Mouse (Mus musculus) G1E (cell line): ENCODE results near the gene Mical3. TPM values are rescaled to one million over a fixed set of nuclear protein-coding genes. Genes with fewer than 3 reads are reported as not detected.

Experiments used
- ATAC-seq: 2 replicates; pipeline ENCODE4 v1.8.0; 2016; ENCODE audit warnings: mild to moderate bottlenecking; ENCODE audit not compliant: insufficient number of reproducible peaks, poor library complexity, low FRiP score, severe bottlenecking; ENCODE audit errors: extremely low read depth
- DNase-seq: peaks from one replicate; pipeline ENCODE4 v3.0.0; 2012; ENCODE audit warnings: low spot score
- H3K27me3 ChIP-seq: 2 replicates; pipeline ENCODE4 v1.6.1; 2012; ENCODE audit warnings: mild to moderate bottlenecking, low read length, inconsistent platforms; ENCODE audit not compliant: insufficient read depth
- H3K36me3 ChIP-seq: replicated peaks from 2 replicates; pipeline ENCODE3; 2012; ENCODE audit warnings: mild to moderate bottlenecking, inconsistent platforms
- H3K4me1 ChIP-seq: 2 replicates; pipeline ENCODE4 v1.6.1; 2012; ENCODE audit warnings: low read depth, low read length, inconsistent platforms, mixed read lengths; ENCODE audit not compliant: insufficient read depth
- H3K4me3 ChIP-seq: 2 replicates; pipeline ENCODE4 v1.5.1; 2012; ENCODE audit warnings: low read depth, mild to moderate bottlenecking, inconsistent platforms, low read length, moderate library complexity, mixed read lengths
- H3K9me3 ChIP-seq: replicated peaks from 2 replicates; pipeline ENCODE4 v1.6.1; 2012; ENCODE audit warnings: inconsistent platforms
- CTCF ChIP-seq: IDR thresholded peaks from 2 replicates; pipeline ENCODE4 v1.5.1; 2012; ENCODE audit warnings: low read depth, low read length, inconsistent platforms, mixed read lengths
- GATA1 ChIP-seq: IDR thresholded peaks from 2 replicates; pipeline ENCODE4 v1.6.1; 2012; ENCODE audit warnings: borderline replicate concordance, low read length, inconsistent platforms, mixed read lengths
- GATA2 ChIP-seq: IDR thresholded peaks from 2 replicates; pipeline ENCODE4 v1.6.1; 2012; ENCODE audit warnings: low read depth, low read length, inconsistent platforms, borderline replicate concordance
- POLR2AphosphoS5 ChIP-seq: IDR thresholded peaks from 2 replicates; pipeline ENCODE4 v1.6.1; 2012; ENCODE audit warnings: low read depth, low read length, inconsistent platforms; ENCODE audit not compliant: insufficient replicate concordance
- TAL1 ChIP-seq: conservative IDR thresholded peaks from 2 replicates; pipeline ENCODE4 v1.6.1; 2012; ENCODE audit warnings: low read depth, low read length, inconsistent platforms, mixed read lengths
- polyA plus RNA-seq: library from polyadenylated mRNA; stranded (reverse); fragments of >175 nt; gene quantifications from 2 replicates; pipeline ENCODE4 v1.2.3, GENCODE M21; 2012
- total RNA-seq, 2 experiments: library from RNA; stranded (forward) in 1 of 2; stranded (reverse) in 1 of 2; fragments of 200-1000 nt in 1 of 2; fragments of >200 nt in 1 of 2; fragmentation: Nextera tagmentation in 1 of 2; gene quantifications; 2 replicates each; pipeline ENCODE4 v1.2.3; 2014 to 2017

The Mical3 gene
- total and polyA plus RNA-seq, 3 experiments: 20.9 to 109 (median 38.1) TPM

DNA sequence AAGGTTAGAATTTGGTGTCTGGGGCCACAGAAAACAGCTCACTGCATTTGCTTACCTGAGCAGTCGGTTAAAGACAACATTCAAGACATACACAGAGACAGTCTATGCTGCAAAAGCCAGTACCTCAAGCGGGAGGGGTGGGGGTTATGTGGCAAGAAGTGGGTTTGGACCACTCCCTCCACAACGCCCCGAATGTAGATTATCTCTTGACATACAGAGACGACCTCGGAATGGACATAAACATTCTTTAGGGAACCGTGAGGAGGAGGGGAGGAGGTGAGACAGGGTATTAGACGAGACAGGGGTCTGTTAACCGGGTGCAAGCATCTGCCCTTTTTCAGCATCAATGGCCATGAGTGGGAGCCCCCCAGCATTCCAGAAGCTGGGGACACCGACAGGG lies 187.2 kb downstream of the Mical3 start:
- H3K9me3 ChIP-seq: no peaks in the 10 kb centered on the region
- ATAC-seq (no peak), DNase-seq (no peak)
- H3K27me3 ChIP-seq: no peaks in the 10 kb centered on the region
- no peak overlapping the region for H3K4me3 ChIP-seq
- TF ChIP-seq CTCF: no peak
- TF ChIP-seq TAL1: no peak
- no peak for TF ChIP-seq GATA2
- TF ChIP-seq POLR2AphosphoS5: no peak
- TF ChIP-seq GATA1: no peak
- peaks cover 10% of the 10 kb centered on the region; the same call in 1 of the 2 replicates for H3K4me1 ChIP-seq
- peaks cover 93% of the 10 kb centered on the region for H3K36me3 ChIP-seq

DNA sequence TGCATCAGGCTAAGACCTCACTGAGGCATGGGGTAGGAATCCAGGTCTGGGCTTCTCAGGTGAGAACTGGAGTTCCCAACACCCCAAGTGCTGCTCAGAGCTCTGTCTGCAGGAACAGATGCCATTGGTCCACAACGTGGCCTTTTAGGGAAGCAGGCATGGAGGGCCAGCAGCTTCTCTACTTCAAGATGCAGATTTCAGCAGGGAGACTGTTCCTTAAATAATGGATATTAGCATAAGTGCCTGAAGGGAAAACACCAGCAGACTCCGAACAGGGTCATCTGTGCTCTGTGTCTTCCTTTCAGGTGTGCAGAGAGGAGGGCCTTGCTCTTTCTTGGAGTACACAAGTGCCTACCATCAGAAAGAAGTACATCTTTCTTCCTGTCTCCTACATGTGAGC lies 187.7 kb downstream of the Mical3 start:
- TF ChIP-seq CTCF (no peak), TAL1 (no peak), GATA1 (no peak), POLR2AphosphoS5 (no peak), GATA2 (no peak)
- Histone ChIP-seq H3K4me1 (peaks cover 15% of the 10 kb centered on the region), H3K36me3 (peaks cover 93% of the 10 kb centered on the region), H3K4me3 (no peak overlapping the region), H3K27me3 (no peaks in the 10 kb centered on the region), H3K9me3 (no peaks in the 10 kb centered on the region)
- DNase-seq (no peak), ATAC-seq (no peak)

DNA sequence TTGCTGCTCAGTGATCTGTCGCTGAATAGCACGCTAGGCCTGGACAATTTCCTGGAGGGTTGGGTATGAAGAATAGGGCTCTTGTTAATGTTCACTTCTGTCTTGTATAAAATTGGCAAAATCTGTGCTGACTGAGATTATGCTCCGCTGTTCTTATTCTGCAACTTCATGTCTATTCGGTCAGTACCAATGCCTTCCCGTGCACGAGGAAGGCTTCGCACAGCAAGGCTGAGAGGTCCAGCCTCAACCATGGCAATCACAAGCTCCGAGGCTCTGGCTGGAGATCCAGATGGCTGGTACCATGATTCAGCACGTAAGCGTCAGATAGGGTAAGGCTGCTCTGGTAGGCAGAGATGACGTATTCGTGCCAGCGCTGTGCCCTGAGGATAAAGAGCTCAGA lies 189.2 kb downstream of the Mical3 start:
- no peaks in the 10 kb centered on the region for H3K27me3 ChIP-seq
- TF ChIP-seq POLR2AphosphoS5 (no peak), GATA1 (no peak), CTCF (no peak)
- DNase-seq (no peak), ATAC-seq (no peak)
- H3K36me3 ChIP-seq: peaks cover 91% of the 10 kb centered on the region
- peaks cover 21% of the 10 kb centered on the region for H3K4me1 ChIP-seq
- H3K4me3 ChIP-seq: no peak overlapping the region
- no peaks in the 10 kb centered on the region for H3K9me3 ChIP-seq

DNA sequence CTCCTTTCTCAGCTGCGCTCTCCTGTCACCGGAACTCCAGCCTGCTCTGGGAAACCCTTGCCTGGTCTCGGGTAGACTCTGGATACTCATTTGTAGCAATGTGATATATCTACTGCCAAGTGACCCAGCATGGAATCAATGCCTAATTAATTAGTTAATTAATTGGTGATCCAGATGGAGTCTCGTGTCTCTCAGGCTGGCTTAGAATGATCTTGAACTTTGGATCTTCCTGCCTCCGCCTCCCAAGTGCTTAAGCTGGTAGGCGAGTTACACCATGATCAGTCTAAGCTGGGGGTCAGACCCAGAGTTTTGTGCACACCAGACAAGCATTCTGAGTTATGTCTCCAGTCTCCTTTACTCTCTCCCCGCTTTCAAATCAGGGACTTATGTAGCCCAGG lies 189.7 kb downstream of the Mical3 start:
- no peaks in the 10 kb centered on the region for H3K27me3 ChIP-seq
- ATAC-seq: no peak
- no peak overlapping the region for H3K4me3 ChIP-seq
- H3K36me3 ChIP-seq: peaks cover 91% of the 10 kb centered on the region
- TF ChIP-seq CTCF: no peak
- H3K9me3 ChIP-seq: no peaks in the 10 kb centered on the region
- no peak for DNase-seq
- peaks cover 24% of the 10 kb centered on the region for H3K4me1 ChIP-seq

DNA sequence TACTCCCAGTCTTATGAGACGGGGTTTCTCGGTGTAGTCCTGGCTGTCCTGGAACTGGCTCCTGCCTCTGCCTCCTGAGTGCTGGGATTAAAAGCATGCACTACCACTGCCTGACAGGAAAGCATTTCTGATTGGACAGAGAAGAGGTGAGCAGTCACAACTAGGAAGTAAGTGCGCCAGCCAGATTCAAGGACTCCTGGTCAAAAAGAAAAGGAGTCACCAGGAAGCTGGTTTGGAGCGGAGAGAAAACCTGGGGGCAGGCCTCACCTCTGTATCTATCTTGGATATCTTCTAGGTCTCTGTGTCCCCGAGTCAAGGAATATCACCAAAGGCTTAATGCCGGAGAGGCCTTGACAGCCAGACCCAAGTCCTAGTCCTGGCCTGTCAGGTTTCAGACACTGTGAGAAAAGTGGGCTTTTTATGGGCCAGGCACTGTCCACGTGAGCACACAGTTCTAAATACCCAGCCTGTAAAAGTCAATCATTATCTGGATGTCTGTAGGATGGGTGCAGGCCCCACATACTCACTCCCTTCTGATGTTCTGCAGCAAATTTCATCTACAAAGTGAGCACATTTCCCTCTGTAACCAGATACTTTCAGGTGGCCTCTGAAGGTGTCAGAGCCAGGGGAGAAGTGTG lies 190.2 kb downstream of the Mical3 start:
- ATAC-seq (no peak), DNase-seq (no peak)
- Histone ChIP-seq H3K27me3 (no peaks in the 10 kb centered on the region), H3K4me3 (no peak overlapping the region), H3K36me3 (peaks cover 91% of the 10 kb centered on the region), H3K9me3 (no peaks in the 10 kb centered on the region), H3K4me1 (peaks cover 26% of the 10 kb centered on the region)
- TF ChIP-seq CTCF: no peak
- no peak for TF ChIP-seq GATA2
- TF ChIP-seq POLR2AphosphoS5: no peak
- no peak for TF ChIP-seq GATA1
- no peak for TF ChIP-seq TAL1

DNA sequence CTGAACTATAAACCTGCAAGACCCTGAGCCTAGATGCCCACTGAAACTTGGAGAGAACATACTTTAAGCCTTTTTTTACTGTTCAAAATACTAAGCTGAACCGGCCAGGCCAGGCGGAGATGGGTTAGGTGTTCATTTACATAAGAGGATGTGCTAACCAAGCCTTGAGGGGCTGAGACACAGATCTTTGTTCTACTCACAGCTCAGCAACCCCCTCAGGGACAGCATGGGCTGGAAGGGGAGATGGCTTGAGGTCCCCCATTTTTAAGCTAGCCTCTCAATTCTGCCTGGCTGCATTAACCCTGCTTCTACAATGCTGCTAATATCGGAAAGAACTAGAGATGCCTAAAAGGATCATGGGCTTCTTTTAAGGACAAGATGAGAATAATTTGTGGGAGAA lies 191.0 kb downstream of the Mical3 start:
- peaks cover 28% of the 10 kb centered on the region for H3K4me1 ChIP-seq
- no peaks in the 10 kb centered on the region for H3K27me3 ChIP-seq
- no peaks in the 10 kb centered on the region for H3K9me3 ChIP-seq
- H3K36me3 ChIP-seq: peaks cover 91% of the 10 kb centered on the region
- DNase-seq (no peak), ATAC-seq (no peak)
- TF ChIP-seq TAL1: no peak
- TF ChIP-seq CTCF: no peak
- no peak for TF ChIP-seq GATA2
- no peak for TF ChIP-seq POLR2AphosphoS5
- TF ChIP-seq GATA1: no peak
- no peak overlapping the region for H3K4me3 ChIP-seq

DNA sequence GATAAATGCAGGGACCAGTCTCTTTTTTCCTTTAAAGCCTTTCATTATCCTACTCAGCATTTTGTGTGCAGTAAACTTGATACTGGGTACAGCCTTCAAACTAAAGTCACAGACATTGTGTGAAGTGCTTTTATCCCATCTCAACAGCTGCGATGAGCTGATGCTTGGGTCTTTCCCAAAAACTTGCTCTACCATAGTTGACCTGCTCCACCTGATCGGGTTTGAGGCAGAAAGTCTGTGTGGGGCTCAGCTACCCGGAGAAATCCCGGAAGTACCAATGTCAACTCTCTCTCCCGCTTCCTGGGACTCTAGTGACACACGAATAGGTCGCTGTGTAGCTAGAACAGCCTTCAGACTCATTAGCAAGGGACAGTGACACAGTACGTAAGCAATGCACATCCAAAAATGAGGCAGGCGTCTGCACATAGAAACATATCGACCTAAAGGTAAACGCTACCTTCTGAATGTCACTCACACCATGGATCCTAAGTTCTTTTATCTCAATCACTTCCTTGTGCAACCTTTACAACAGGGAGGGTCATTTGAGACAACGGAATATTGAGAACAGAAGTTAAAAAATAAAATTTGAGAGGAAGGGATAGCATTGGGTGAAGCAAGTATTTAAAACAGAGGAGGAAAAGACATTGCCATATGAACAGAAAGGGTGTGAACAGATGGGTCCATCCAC lies 191.9 kb downstream of the Mical3 start:
- TF ChIP-seq GATA2: no peak
- TF ChIP-seq GATA1: no peak
- TF ChIP-seq CTCF: no peak
- no peak for TF ChIP-seq TAL1
- TF ChIP-seq POLR2AphosphoS5: no peak
- H3K4me1 ChIP-seq: peaks cover 28% of the 10 kb centered on the region
- DNase-seq (no peak), ATAC-seq (no peak)
- H3K9me3 ChIP-seq: no peaks in the 10 kb centered on the region
- no peak overlapping the region for H3K4me3 ChIP-seq
- H3K27me3 ChIP-seq: no peaks in the 10 kb centered on the region
- H3K36me3 ChIP-seq: peaks cover 92% of the 10 kb centered on the region
